Mouse (Mus musculus) left cerebral cortex, postnatal 25 days (tissue): ENCODE measurements around the gene Ccdc106. TPM values are rescaled to one million over a fixed set of nuclear protein-coding genes. Genes with fewer than 3 reads are reported as not detected.
"Not testable (repeated sequence)": the region's sequence is repeated elsewhere in the genome, so short reads cannot be mapped to it uniquely, and the experiment has no call there.

ENCODE experiments used
- DNase-seq, 2 experiments: peaks; one replicate each; pipeline ENCODE4 v3.0.0; 2022; ENCODE audit warnings: low spot score in 2 of 2, mixed read lengths in 1 of 2
- intact Hi-C: fragments of 180-260 bp; cut with DNase I; formaldehyde crosslinking; loops from one replicate; pipeline ENCODE4 v1.15.1; 2025
- total RNA-seq, 2 experiments: library from RNA; stranded (reverse); gene quantifications; 2 replicates each; pipeline ENCODE4 v1.2.3; 2021

Gene Ccdc106
- total RNA-seq, 2 experiments from 2014 or later, result 52.0 to 65.0 TPM

DNA sequence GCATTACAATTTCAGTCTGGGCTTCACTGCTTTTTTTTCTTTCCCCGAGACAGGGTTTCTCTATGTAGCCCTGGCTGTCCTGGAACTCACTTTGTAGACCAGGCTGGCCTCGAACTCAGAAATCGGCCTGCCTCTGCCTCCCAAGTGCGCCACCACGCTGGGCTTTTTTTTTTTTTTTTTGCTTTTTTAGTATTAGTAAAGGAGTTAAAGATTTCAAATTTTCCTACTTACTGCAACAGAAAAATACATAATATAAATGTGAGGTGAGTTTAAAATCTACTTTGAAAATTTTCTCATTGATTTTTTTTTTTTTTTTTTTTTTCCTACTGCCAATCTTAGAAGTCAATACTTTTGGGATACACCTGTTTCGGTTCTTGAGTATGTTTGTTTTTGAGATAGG, 44.5 kb downstream of the Ccdc106 start:
- DNase-seq, result no peak
- intact Hi-C loops, result loop anchor here (10.0 kb wide), 1 partner anchor 930 kb away; the partner anchor contains the start of gene Leng8

DNA sequence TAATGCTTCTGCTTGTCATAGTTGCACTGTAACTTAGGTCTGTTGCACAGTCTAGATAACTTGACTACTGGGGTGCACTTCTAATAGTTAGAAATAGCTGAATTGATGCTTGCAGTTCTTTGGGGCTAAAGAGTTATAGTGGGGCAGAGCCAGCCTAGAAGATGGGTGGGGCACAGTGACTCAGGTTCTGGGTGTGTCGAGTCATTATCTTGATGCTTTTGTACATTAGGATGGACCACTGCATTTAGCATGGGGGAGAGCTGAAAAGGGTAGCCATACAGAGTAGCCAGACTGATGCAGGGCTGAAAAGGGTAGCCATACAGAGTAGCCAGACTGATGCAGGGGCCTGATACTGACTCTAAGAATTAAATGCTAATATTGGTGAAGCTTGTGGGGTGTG, 53.2 kb downstream of the Ccdc106 start:
- DNase-seq, result no peak
- intact Hi-C loops, result no loop called here

DNA sequence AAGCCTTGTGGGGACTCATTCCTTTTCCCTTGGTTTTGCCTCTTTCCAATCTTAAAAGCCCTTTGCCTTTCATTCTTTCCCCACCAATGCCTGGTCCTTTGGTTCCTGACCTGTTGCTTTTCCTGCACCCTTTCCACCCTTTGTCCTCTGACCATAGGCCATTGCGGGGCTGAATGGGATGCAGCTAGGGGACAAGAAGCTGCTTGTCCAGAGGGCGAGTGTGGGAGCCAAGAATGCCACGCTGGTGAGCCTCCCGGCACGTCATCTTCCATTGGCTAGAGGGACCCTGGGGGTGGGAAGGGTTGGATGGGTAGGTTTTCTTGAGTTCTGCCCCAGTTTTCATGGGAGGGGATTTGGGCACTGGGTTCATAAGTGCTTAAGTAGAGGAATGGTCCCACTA, 54.6 kb downstream of the Ccdc106 start:
- no peak for DNase-seq
- intact Hi-C loops, result no loop called here

DNA sequence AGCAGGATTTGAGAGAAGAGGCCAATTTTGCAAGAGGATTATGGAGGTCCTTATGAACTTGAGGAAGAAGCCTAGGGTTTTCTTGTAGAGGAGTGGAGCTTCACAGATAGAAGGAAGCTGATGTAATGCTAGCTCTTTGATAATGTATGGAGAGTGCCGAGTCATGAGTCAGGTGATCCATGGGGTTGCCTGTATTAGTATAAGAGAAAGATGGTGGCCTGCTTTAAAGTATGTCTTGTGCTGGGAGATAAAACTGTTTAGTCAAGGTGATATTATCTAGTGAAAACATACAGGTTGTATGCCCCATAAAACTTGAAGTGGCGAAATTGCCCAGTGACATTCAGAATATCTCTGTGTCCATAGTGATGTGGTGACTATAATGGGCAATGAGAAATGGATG, 56.6 kb downstream of the Ccdc106 start:
- intact Hi-C loops, result no loop called here
- DNase-seq, result no peak

DNA sequence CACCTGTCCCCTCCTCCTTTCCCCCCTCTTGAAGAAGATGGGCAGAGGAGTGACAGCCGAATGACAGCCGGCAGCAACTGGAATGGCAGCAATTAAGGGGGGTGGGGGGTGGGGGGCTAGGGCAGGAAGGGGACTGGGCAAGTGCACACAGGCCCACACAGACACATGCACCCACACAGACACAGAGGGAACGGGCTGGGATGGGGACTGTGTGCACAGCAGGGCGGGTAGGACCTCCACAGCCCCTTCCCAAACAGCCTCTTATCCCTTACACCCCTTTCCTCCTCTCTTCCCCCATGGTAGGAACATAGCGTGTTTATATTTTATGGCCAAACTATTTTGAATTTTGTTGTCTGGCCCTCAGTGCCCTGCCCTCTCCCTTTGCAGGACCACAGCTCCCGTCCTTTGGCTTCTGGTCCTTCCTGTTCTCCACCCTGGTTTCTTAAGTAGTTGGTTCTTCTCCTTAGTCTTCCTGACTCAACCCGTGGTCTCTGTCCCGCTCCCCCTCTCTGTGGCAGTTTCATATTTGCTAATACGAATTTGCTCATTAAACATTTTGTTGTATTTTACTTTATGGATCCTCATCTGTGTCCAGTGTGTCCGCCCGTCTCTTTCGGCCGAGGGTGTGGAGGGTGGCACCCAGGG, 59.1 kb downstream of the Ccdc106 start:
- intact Hi-C loops, result loop anchor here (1.0 to 10.0 kb wide), 3 partner anchors 17 to 1095 kb away; partner anchors contain the start of genes Rasl2-9, U2af2 and Zfp444
- DNase-seq, result not testable (repeated sequence)

DNA sequence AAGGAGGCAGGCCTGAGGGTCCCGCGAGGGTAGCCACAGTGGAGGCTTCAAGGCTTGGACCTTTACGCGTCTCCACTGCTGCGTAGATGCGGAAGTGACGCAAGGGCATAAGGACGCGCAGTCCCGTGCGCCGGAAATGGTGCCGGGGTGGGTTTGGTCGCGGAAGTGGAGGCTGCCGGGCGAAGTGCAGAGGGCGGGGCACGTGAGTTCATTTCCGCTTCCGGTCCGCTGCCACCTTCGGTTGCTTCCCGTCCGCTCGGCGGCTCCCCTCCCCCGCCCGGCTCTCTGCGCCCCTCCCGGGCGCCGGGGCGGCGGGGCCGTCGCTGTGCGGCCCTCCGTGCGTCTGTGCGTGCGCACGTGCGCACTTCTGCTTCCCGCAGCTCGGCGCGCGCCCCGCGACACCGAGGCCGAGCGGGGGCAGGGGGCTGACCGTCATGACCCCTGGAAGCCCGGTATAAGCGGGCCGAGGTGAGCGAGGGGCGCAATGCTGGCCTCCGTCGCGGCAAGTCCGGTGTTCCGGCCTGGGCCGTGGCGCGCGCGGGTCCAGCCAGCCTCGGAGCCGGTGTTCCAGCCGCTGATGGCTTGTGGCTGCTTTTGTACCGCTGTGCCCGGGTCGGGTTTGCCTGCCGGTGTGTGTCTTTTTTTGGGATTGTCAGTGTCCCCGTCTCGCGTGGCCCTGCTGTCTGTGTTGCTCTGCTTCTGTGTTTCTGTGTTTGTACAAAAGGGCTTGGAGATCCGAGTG, 59.8 kb downstream of the Ccdc106 start, which contains the start of gene Epn1:
Gene Epn1 (plus strand): TSS at position 226 of the 742 bp plus-strand sequence.
- intact Hi-C loops, result loop anchor here (1.0 to 10.0 kb wide), 3 partner anchors 18 to 1095 kb away; partner anchors contain the start of genes Rasl2-9, U2af2 and Zfp444
- DNase-seq, result peak; percentile 96 to 99

DNA sequence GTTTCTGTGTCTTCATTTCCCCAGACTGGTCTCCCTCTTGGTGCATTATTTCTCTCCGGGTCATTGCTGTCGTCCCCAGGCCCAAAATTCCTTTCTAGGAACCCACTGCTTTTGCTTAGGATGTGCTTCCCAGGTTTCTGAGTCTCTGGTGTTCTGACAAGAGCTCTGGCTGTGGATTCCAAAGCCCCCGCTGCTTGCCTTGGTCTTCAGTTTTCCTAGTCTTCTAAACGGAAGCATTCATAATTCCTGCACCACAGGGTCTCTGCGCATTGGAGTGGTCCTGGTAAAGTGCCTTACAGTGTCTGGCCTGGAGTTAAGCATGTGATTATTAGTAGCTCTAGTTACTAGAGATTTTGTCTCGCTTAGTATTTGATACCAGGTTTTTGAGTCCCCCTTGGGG, 60.5 kb downstream of the Ccdc106 start:
- no peak for DNase-seq
- intact Hi-C loops, result loop anchor here (1.0 to 10.0 kb wide), 3 partner anchors 19 to 1094 kb away; partner anchors contain the start of genes Rasl2-9, U2af2 and Zfp444

DNA sequence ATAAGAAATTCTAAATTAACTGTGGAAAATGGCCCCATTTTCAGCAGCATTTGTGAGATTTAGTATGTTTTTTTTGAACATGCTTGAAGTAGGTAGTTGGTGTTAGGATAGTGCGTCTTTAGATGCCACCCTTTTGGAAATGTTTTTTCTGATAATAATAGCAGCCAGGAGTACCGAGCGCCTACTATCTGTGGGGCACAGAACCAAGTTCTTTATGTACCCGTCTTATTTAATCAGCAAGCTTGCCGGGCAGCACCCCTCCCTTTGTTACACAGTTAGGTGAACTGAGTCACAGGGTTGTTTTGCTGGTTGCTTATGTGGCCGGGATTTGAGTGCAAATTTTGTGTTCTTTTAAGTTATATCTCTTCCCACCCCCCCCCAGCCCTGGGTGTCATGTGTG, 60.9 kb downstream of the Ccdc106 start:
- no peak for DNase-seq
- intact Hi-C loops, result loop anchor here (2.0 to 10.0 kb wide), 2 partner anchors 44 to 1094 kb away; partner anchors contain the start of genes Rasl2-9 and Zfp444

DNA sequence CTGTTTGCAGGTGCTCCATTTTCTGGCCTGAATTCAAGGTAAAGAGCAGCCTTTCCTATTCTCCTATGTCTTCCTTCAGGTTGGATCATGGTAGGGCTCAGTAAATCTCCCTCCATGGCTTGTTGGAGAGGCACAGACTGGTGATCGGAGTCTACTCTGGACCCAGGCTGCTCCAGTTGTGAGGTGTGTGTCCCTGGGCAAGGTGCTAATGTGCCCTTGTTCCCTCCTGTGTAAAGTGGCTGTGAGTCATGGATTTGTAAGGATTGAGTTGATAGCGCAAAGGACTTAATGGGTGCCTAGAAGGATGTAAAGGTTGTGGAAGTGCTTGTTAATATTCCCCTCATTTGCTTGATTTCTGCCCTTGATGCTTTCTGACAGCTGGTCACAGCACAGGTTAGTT, 61.6 kb downstream of the Ccdc106 start:
- intact Hi-C loops, result loop anchor here (2.0 to 10.0 kb wide), 2 partner anchors 43 to 1093 kb away; partner anchors contain the start of genes Rasl2-9 and Zfp444
- no peak for DNase-seq

DNA sequence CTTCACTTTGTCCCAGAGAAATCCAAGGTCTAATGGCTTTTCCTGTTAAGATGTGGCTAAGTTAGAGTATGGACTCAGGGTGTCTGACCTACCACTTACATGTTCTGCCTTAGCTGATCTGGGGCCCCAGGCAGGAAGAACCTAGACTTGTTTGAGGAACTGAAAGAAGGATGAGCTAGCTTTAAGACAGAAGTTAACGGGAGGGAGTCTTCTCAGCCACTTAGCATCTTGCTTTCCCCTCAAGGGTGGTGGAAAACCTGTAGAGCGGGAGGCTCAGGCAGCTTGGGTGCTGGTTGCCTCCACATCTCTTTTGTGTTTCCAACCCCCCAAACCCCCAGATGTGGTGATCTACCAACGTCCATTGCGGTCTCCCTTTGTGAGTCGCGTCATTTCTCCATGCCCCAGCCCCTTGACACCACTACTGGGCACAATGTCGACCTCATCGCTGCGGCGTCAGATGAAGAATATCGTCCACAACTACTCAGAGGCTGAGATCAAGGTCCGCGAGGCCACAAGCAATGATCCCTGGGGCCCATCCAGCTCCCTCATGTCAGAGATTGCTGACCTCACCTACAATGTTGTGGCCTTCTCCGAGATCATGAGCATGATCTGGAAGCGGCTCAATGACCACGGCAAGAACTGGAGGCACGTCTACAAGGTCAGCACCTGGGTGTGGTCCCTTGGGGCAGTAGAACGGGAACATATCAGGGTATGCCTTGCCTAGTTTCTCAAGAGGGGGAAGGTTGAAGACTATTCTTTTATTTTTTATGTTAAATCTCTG, 63.2 kb downstream of the Ccdc106 start:
- intact Hi-C loops, result loop anchor here (10.0 kb wide), 1 partner anchor 1091 kb away; the partner anchor contains the start of gene Zfp444
- no peak for DNase-seq

DNA sequence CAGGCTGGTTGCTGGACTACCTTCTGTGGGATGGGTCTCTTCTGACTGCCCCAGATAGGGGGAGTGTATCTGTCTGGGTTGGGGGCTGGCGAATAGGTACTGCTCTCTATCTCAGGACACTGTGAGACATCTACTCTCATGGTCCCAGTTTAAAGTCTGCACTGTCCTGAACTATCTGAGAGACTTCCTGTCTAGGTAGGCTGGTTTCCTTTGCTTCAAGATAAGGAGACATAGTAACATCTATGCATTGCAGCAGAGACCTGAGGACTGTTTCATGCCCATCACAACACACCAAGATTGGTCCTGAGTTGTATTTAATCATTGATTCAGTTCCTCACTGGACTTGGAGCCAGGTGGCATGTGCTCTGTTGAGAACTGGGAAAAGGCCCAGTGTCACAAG, 65.2 kb downstream of the Ccdc106 start:
- intact Hi-C loops, result loop anchor here (10.0 kb wide), 1 partner anchor 1089 kb away; the partner anchor contains the start of gene Zfp444
- DNase-seq, result no peak

DNA sequence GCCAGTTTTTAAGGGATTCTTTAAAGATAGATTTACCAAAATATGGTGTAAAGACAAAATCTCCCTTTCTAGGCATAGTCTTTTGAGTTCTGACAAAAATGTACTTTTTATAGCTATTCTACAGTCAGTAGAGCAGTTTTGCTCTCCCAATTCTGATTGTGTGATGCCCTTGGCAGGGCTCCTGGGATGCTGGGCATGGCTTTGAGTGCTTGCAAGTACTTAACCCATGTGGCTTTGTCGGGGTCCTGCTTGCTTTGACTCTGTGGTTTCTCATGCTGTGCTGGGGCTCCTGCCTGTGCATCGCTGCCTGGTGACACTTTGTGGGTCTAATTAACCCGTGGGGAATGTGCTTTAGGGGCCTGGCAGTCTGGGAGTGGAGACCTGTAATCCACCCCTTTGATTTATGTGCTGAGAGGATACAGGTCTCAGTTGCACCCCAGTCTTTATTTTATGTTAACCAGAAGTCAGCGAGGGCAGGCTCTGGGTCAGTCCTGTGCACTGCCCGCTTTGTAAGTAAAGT, 66.6 kb downstream of the Ccdc106 start:
- DNase-seq, result no peak
- intact Hi-C loops, result loop anchor here (10.0 kb wide), 1 partner anchor 1088 kb away; the partner anchor contains the start of gene Zfp444

DNA sequence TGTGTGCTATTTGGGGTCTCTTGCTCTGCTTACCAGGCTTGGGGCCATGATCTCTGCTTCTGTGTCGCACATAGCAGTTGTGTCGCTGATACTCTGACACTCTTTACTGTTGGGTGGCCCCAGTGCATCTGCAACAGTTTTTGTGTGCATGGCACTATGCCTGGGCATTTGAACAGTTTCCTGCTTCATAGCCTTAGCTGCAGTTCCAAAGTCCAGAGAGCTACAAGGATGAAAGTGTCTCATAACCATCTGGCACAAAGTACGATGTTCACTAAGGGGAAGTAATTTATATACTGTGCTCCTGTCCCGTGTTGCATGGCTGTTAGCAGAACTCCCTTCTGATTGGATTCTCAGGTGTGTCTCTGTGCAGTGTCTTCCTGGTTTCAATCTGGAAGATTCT, 67.5 kb downstream of the Ccdc106 start:
- no peak for DNase-seq
- intact Hi-C loops, result loop anchor here (10.0 kb wide), 1 partner anchor 1087 kb away; the partner anchor contains the start of gene Zfp444

DNA sequence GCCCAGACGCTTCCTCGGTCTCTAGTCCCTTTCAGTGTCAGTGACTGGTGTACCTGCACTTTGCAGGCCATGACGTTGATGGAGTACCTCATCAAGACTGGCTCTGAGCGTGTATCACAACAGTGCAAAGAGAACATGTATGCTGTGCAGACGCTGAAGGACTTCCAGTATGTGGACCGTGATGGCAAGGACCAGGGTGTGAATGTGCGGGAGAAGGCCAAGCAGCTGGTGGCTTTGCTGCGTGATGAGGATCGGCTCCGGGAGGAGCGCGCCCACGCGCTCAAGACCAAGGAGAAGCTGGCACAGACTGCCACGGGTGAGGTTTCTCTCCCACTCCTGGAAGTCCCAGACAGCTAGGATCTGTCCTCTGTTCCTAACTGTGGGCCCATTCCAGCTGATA, 69.5 kb downstream of the Ccdc106 start:
- DNase-seq, result peak; percentile 51 to 82
- intact Hi-C loops, result loop anchor here (10.0 kb wide), 1 partner anchor 1085 kb away; the partner anchor contains the start of gene Zfp444

DNA sequence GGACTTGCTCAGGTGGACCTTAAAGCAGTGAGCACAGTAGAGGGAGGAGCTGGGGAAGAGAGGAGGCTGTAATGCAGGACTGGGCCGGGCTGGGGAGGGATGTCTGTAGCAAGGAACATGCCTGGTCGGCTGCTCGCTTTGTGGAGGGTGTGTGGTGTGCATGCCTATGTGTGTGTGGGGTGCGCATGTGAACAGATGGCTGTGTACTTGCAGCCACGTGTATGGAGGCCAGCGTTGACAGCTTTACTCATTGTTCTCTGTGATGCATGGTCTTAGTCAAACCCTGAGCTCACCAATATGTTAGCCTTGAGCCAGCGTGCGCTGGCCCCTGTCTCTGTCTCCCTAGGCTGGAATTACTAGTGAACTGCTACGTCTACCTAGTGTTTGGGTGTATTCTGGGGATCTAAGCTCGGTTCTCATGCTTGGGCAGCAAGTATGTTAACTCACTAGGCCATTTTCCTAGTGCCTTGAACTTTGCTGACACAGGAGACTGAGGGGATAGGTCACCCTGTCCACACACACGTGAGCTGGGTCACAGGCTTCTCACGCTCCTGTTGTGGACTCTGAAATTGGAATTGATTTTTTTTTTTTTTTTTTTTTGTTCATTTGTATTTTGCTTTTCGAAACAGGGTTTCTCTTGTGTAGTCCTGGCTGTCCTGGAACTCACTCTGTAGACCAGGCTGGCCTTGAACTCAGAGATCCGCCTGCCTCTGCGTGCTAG, 70.8 kb downstream of the Ccdc106 start:
- intact Hi-C loops, result no loop called here
- DNase-seq, result peak; percentile 41 to 78

DNA sequence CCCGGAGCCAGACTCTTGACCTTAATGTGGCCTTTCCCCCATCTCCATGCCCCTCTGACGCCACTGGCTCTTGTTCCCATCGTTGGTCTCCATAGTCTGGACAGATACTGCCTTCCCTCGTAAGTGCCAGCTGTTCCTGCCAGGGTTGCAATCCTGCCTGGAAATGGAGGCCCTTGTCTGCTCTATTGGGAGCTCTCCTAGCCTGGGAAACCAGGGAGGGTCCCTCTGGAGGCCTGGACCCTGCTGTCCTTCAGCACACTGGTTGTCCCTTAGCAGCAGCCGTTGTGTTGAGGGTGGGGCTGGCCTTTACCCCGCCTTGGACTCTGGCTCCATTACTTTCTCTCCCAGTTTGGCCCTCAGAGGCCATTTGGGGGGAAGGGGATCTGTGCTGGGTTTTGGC, 72.0 kb downstream of the Ccdc106 start:
- intact Hi-C loops, result no loop called here
- no peak for DNase-seq

DNA sequence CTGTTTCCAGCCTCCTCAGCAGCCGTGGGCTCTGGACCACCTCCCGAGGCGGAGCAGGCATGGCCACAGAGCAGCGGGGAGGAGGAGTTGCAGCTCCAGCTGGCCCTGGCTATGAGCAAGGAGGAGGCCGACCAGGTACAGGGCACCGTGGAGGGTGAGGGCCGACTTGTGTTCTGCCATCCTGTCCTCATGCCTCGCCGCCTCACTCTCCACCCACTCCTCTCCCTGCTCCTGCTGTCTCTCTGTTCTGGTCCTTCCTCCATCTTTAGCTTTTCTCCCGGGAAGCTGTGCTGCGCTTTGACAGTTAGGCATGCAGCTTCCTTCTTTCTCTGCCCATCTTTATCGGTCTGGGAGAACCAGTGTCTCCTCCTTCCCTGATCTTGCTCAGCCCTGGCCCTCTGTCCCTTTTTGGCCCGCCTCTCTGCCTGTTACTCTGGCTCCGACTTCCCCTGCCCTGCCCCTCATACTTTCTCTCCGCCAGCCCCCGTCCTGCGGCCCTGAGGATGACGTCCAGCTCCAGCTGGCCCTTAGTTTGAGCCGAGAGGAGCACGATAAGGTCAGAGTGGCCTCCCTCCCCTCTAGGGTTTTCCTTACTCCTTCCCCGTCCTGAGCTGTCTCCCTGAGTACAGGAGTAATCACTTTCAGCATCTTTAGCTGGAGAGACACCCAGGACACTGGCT, 72.6 kb downstream of the Ccdc106 start:
- intact Hi-C loops, result no loop called here
- DNase-seq, result peak in 1 of 2 experiments; percentile 71

DNA sequence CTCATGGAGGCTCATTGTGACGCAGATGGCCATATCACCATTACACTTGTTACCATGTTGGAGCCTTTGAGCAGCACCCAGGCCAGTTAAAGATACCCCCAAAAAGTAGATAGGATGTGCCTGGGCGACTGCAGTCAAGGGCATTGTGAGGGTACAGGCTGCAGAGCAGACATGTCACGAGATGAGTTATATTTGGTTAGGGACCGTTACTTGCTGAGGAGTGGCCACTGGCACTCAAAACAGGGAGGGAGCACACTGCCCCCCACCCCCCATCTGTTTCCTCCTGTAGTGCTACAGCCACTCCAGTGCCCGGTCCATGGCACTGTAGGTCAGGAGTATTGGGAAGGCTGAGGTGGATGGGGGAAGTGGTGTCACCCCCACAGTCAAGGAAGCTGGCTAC, 78.4 kb downstream of the Ccdc106 start:
- no peak for DNase-seq
- intact Hi-C loops, result no loop called here
